Mouse (Mus musculus) embryonic facial prominence, embryonic 13.5 days (tissue): ENCODE results near the gene Rsph6a. TPM values are rescaled to one million over a fixed set of nuclear protein-coding genes. Genes with fewer than 3 reads are reported as not detected.
A peak's percentile ranks its signal among the peaks of the same experiment; 100 is the strongest.
"Not testable (repeated sequence)": the region's sequence is repeated elsewhere in the genome, so short reads cannot be mapped to it uniquely, and the experiment has no call there.

Experiments
- ATAC-seq: fragments of 200-750 bp; cut with Nextera tagmentation; 2 replicates; pipeline ENCODE4 v1.8.0; 2017; ENCODE audit warnings: low read depth; ENCODE audit not compliant: insufficient number of reproducible peaks, insufficient read depth, low FRiP score, low TSS enrichment
- H3K27ac ChIP-seq: fragments of 300-500 bp; sonication (generic); 2 replicates; pipeline ENCODE4 v1.5.1; 2015; ENCODE audit warnings: moderate library complexity, mild to moderate bottlenecking, inconsistent platforms
- H3K27me3 ChIP-seq: fragments of 300-500 bp; sonication (generic); 2 replicates; pipeline ENCODE4 v1.6.1; 2015; ENCODE audit warnings: mild to moderate bottlenecking, inconsistent platforms
- H3K36me3 ChIP-seq: fragments of 300-500 bp; sonication (generic); 2 replicates; pipeline ENCODE4 v1.6.1; 2015; ENCODE audit warnings: mild to moderate bottlenecking, inconsistent platforms
- H3K4me1 ChIP-seq: fragments of 300-500 bp; sonication (generic); 2 replicates; pipeline ENCODE4 v1.6.1; 2015; ENCODE audit warnings: inconsistent platforms
- H3K4me2 ChIP-seq: fragments of 300-500 bp; sonication (generic); 2 replicates; pipeline ENCODE4 v1.6.1; 2015; ENCODE audit warnings: moderate library complexity, mild to moderate bottlenecking, inconsistent platforms
- H3K4me3 ChIP-seq: fragments of 300-500 bp; sonication (generic); 2 replicates; pipeline ENCODE4 v1.5.1; 2015; ENCODE audit warnings: mild to moderate bottlenecking, inconsistent platforms
- H3K9ac ChIP-seq: fragments of 300-500 bp; sonication (generic); 2 replicates; pipeline ENCODE4 v1.6.1; 2015; ENCODE audit warnings: mild to moderate bottlenecking, inconsistent platforms
- H3K9me3 ChIP-seq: fragments of 300-500 bp; sonication (generic); 2 replicates; pipeline ENCODE4 v1.6.1; 2016; ENCODE audit warnings: inconsistent platforms
- WGBS: fragments of 180-500 bp; shearing (Covaris S2); methylation state at CpG from one replicate; pipeline ENCODE4 v1.1.7; 2015; ENCODE audit warnings: mixed read lengths; 5-methylcytosine and 5-hydroxymethylcytosine counted together
- polyA plus RNA-seq: library from polyadenylated mRNA; unstranded; fragments of >200 nt; fragmentation: Nextera tagmentation; extraction: Ambion mirVana; gene quantifications from 2 replicates; pipeline ENCODE4 v1.2.1, GENCODE M21; 2015

Gene Rsph6a
- polyA plus RNA-seq, 1 experiment from 2014 or later: not detected

GRCm38 (mm10) chr7:19069500-19069899 is 15.0 kb downstream of the Rsph6a start:
- no peak overlapping the region for H3K4me2 ChIP-seq
- no peaks in the 10 kb centered on the region for H3K36me3 ChIP-seq
- 55% methylated on average over 3 of the region's 3 CpGs for WGBS
- H3K27me3 ChIP-seq: peaks cover 34% of the 10 kb centered on the region
- no peak overlapping the region for H3K27ac ChIP-seq
- H3K9ac ChIP-seq: no peak overlapping the region
- no peaks in the 10 kb centered on the region for H3K4me1 ChIP-seq
- H3K4me3 ChIP-seq: no peak overlapping the region
- no peak for ATAC-seq
- H3K9me3 ChIP-seq: no peaks in the 10 kb centered on the region

GRCm38 (mm10) chr7:19071024-19071423 is 16.5 kb downstream of the Rsph6a start:
- WGBS: 63% methylated on average over 3 of the region's 3 CpGs

GRCm38 (mm10) chr7:19073504-19073903 is 19.0 kb downstream of the Rsph6a start:
- H3K4me3 ChIP-seq: no peak overlapping the region
- H3K4me1 ChIP-seq: peaks cover 19% of the 10 kb centered on the region
- no peak overlapping the region for H3K4me2 ChIP-seq
- H3K9me3 ChIP-seq: no peaks in the 10 kb centered on the region
- H3K27ac ChIP-seq: no peak overlapping the region
- ATAC-seq: no peak
- 85% methylated on average over 9 of the region's 9 CpGs for WGBS
- no peak overlapping the region for H3K9ac ChIP-seq
- H3K27me3 ChIP-seq: no peaks in the 10 kb centered on the region
- peaks cover 7% of the 10 kb centered on the region for H3K36me3 ChIP-seq

More at GRCm38 (mm10) chr7:19071024-19071423, 16.5 kb downstream of the Rsph6a start:
- not testable (repeated sequence) for H3K4me1 ChIP-seq, H3K36me3 ChIP-seq, H3K27ac ChIP-seq, H3K4me2 ChIP-seq, H3K9me3 ChIP-seq, ATAC-seq, H3K9ac ChIP-seq, H3K4me3 ChIP-seq
- peaks cover 18% of the 10 kb centered on the region for H3K27me3 ChIP-seq

GRCm38 (mm10) chr7:19074494-19074893 is 20.0 kb downstream of the Rsph6a start:
- Histone ChIP-seq H3K9ac (no peak overlapping the region), H3K4me1 (peaks cover 19% of the 10 kb centered on the region), H3K4me3 (no peak overlapping the region), H3K27ac (no peak overlapping the region), H3K9me3 (no peaks in the 10 kb centered on the region), H3K36me3 (peaks cover 17% of the 10 kb centered on the region), H3K27me3 (no peaks in the 10 kb centered on the region), H3K4me2 (no peak overlapping the region)
- ATAC-seq: no peak
- 89% methylated on average over 6 of the region's 6 CpGs for WGBS

GRCm38 (mm10) chr7:19075231-19075630 is 20.7 kb downstream of the Rsph6a start:
- no peaks in the 10 kb centered on the region for H3K27me3 ChIP-seq
- H3K9me3 ChIP-seq: no peaks in the 10 kb centered on the region
- H3K36me3 ChIP-seq: peaks cover 24% of the 10 kb centered on the region
- H3K27ac ChIP-seq: no peak overlapping the region
- ATAC-seq: no peak
- no peak overlapping the region for H3K9ac ChIP-seq
- peak overlapping the region; percentile 94 for H3K4me2 ChIP-seq
- WGBS: 60% methylated on average over 5 of the region's 5 CpGs
- peaks cover 19% of the 10 kb centered on the region for H3K4me1 ChIP-seq
- H3K4me3 ChIP-seq: peak overlapping the region; percentile 100

- WGBS: under 1% methylated on average over 86 of the region's 91 CpGs
- no peaks in the 10 kb centered on the region for H3K27me3 ChIP-seq
- H3K9me3 ChIP-seq: no peaks in the 10 kb centered on the region
- H3K4me1 ChIP-seq: peaks cover 19% of the 10 kb centered on the region
- peak within 1 kb of the TSS; percentile 99 for H3K9ac ChIP-seq
- H3K36me3 ChIP-seq: peaks cover 31% of the 10 kb centered on the region
- H3K27ac ChIP-seq: peak within 1 kb of the TSS; percentile 75
- H3K4me3 ChIP-seq: peak within 1 kb of the TSS; percentile 100
- H3K4me2 ChIP-seq: peak within 1 kb of the TSS; percentile 94
- ATAC-seq: peak; percentile 99
Observed at GRCm38 (mm10) chr7:19075723-19076585, 21.5 kb downstream of the Rsph6a start, which contains the start of gene Dmwd. Gene Dmwd, plus strand, starts transcription at chr7:19076227.

- H3K9ac ChIP-seq: peak overlapping the region; percentile 99
- H3K27ac ChIP-seq: peak overlapping the region; percentile 75
- under 1% methylated on average over 22 of the region's 22 CpGs for WGBS
- peak overlapping the region; percentile 100 for H3K4me3 ChIP-seq
- no peaks in the 10 kb centered on the region for H3K27me3 ChIP-seq
- H3K9me3 ChIP-seq: no peaks in the 10 kb centered on the region
- peaks cover 37% of the 10 kb centered on the region for H3K36me3 ChIP-seq
- H3K4me1 ChIP-seq: peaks cover 19% of the 10 kb centered on the region
- no peak for ATAC-seq
- peak overlapping the region; percentile 94 for H3K4me2 ChIP-seq
Observed at GRCm38 (mm10) chr7:19076586-19076991, 22.1 kb downstream of the Rsph6a start.

GRCm38 (mm10) chr7:19077761-19078160 is 23.3 kb downstream of the Rsph6a start:
- 68% methylated on average over 14 of the region's 14 CpGs for WGBS
- peak overlapping the region; percentile 99 for H3K9ac ChIP-seq
- no peak for ATAC-seq

GRCm38 (mm10) chr7:19078732-19079131 is 24.2 kb downstream of the Rsph6a start:
- H3K4me3 ChIP-seq: no peak overlapping the region
- H3K27me3 ChIP-seq: no peaks in the 10 kb centered on the region
- no peaks in the 10 kb centered on the region for H3K9me3 ChIP-seq
- H3K9ac ChIP-seq: no peak overlapping the region
- no peak for ATAC-seq
- peaks cover 38% of the 10 kb centered on the region for H3K4me1 ChIP-seq
- no peak overlapping the region for H3K4me2 ChIP-seq
- WGBS: 86% methylated on average over 3 of the region's 3 CpGs
- H3K27ac ChIP-seq: no peak overlapping the region
- H3K36me3 ChIP-seq: peaks cover 59% of the 10 kb centered on the region

More at GRCm38 (mm10) chr7:19077761-19078160, 23.3 kb downstream of the Rsph6a start:
- Histone ChIP-seq H3K4me1 (peaks cover 29% of the 10 kb centered on the region), H3K27me3 (no peaks in the 10 kb centered on the region), H3K4me2 (peak overlapping the region; percentile 94), H3K27ac (no peak overlapping the region), H3K4me3 (peak overlapping the region; percentile 100), H3K9me3 (no peaks in the 10 kb centered on the region), H3K36me3 (peaks cover 49% of the 10 kb centered on the region)

- Histone ChIP-seq H3K4me3 (no peak overlapping the region), H3K27ac (no peak overlapping the region), H3K4me1 (peaks cover 52% of the 10 kb centered on the region), H3K9ac (no peak overlapping the region), H3K4me2 (no peak overlapping the region), H3K9me3 (no peaks in the 10 kb centered on the region), H3K27me3 (no peaks in the 10 kb centered on the region), H3K36me3 (peaks cover 65% of the 10 kb centered on the region)
- ATAC-seq: no peak
- WGBS: 81% methylated on average over 19 of the region's 19 CpGs
Observed at GRCm38 (mm10) chr7:19080451-19080950, 26.0 kb downstream of the Rsph6a start.

- Histone ChIP-seq H3K27ac (no peak overlapping the region), H3K27me3 (no peaks in the 10 kb centered on the region), H3K4me3 (no peak overlapping the region), H3K4me1 (peaks cover 56% of the 10 kb centered on the region), H3K9ac (peak overlapping the region; percentile 32; the same call in 1 of the 2 replicates), H3K9me3 (no peaks in the 10 kb centered on the region), H3K36me3 (peaks cover 69% of the 10 kb centered on the region), H3K4me2 (no peak overlapping the region)
- no peak for ATAC-seq
- 85% methylated on average over 4 of the region's 4 CpGs for WGBS
Observed at GRCm38 (mm10) chr7:19082171-19082570, 27.7 kb downstream of the Rsph6a start.

- H3K4me2 ChIP-seq: 0 out of 2 replicates have a peak overlapping the region, but pooled peaks have one; percentile 33
- H3K9ac ChIP-seq: no peak overlapping the region
- no peak overlapping the region for H3K4me3 ChIP-seq
- H3K4me1 ChIP-seq: peaks cover 47% of the 10 kb centered on the region
- no peak for ATAC-seq
- 57% methylated on average over 6 of the region's 6 CpGs for WGBS
- H3K9me3 ChIP-seq: no peaks in the 10 kb centered on the region
- peaks cover 75% of the 10 kb centered on the region for H3K36me3 ChIP-seq
- no peaks in the 10 kb centered on the region for H3K27me3 ChIP-seq
- H3K27ac ChIP-seq: no peak overlapping the region
Observed at GRCm38 (mm10) chr7:19083096-19083495, 28.6 kb downstream of the Rsph6a start.
